Mouse (Mus musculus) ovary, postnatal 10 days (tissue): ENCODE measurements around the gene Esrrg.

Experiments
- DNase-seq: peaks from one replicate; pipeline ENCODE4 v3.0.0; 2022; ENCODE audit warnings: low spot score

Esrrg gene

GRCm38 (mm10) chr1:187608261-187608921 lies at the start of gene Esrrg:
Gene Esrrg (plus strand): TSS chr1:187608791.
- DNase-seq = no peak

DNA sequence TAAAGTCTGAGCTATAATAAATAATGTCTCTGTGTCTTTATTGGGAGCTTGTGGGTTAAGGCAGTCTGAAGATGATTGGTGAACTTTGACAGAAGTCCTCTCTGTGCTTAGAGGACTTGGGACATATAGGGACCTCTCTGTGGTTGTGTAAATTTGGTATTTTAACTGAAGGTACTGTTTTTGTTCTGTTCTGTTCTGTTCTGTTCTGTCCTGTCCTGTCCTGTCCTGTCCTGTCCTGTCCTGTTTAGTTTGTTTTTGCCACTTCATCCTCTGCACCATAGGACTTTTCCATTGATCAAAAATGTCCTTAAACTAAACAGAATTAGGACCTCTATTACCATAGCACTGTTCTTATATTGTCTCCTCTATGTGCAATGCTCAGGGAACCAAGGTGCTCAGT lies 24.6 kb upstream of the Esrrg start:
- no peak for DNase-seq

DNA sequence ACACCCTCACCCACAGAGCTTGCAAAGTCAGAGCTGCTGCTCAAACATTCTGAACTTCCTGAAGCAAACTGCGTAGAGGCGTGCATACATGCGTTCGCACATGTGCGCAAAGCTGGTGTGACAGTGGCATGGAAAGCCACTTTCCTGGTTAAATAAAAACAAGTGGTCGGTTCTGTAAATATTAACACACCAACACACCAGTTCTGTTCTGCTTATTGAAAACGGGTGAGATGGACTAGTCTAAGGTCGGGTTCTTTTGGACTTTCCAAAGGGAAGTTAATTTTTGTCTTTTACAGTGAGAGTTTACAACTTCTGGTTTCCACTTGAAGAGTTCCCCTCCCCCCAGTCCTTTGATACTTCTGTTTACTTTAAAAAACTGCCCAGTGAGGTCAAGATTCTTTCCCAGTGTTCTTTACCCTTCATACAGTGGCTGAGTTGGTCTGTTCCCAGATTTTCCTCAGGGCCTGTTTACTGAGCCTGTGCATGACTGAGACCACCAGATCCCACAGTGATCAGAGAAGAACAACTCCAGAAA lies 22.0 kb upstream of the Esrrg start:
- no peak for DNase-seq

GRCm38 (mm10) chr1:187602942-187603341 lies 5.6 kb upstream of the Esrrg start:
- no peak for DNase-seq

GRCm38 (mm10) chr1:187604063-187604484 lies 4.5 kb upstream of the Esrrg start:
- DNase-seq = no peak

- DNase-seq = no peak
These were observed 3.8 kb upstream of the Esrrg start for GRCm38 (mm10) chr1:187604691-187605310.

GRCm38 (mm10) chr1:187605391-187606270 lies 3.0 kb upstream of the Esrrg start:
- no peak for DNase-seq

GRCm38 (mm10) chr1:187606271-187607040 lies 2.1 kb upstream of the Esrrg start:
- no peak for DNase-seq

DNA sequence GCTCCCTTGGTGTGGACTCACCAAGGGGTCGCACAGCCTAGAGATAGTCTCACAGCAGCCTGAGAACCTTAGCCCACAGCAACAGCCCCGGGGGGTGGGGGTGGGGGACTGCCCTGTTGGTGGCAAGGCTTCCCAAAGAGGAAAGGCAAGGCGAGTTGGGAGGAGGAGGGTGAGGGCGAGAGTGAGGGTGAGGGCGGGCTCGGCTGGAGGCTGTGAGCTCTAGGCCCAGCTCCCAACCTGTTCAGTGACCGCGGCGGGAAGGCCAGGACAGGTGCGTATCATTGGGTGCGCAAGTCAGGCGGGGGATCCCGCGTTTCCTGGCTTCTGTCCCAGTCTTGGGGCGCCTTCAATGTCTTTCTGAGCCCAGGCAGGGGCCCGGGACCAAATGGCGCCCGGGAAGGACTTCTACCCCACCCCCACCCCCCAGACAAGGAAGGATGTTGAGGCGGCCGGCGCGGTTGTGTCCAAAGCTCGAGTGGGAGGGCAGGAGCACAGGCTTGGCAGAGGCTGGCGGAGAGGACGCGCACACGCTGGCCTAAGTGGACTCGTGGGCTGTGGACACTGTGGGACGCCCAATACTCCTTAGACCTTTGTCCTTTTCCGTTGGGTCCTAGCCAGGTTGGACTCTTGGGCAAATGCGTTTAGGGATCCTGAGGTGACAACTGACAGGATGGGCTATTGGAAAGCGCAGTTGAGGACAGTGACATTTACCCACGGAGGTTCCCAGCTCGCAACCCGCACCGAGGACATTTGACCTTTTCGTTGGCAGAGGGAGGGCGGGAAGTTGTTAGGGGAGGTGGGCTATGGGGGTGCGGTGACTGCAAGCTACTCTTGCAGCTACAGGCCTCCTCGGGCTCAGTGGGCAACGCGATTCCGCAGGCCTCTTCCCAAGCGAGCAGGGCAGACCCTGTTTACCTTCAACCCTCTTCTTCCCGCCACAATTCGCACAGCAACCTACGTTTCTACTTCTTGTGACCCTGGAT lies 1.2 kb upstream of the Esrrg start:
- no peak for DNase-seq

- DNase-seq = no peak
These were observed 646 bp downstream of the Esrrg start for GRCm38 (mm10) chr1:187609021-187609852.

- DNase-seq = no peak
These were observed 1.3 kb downstream of the Esrrg start for GRCm38 (mm10) chr1:187609853-187610230.

GRCm38 (mm10) chr1:187610336-187610948 lies 1.9 kb downstream of the Esrrg start:
- no peak for DNase-seq

DNA sequence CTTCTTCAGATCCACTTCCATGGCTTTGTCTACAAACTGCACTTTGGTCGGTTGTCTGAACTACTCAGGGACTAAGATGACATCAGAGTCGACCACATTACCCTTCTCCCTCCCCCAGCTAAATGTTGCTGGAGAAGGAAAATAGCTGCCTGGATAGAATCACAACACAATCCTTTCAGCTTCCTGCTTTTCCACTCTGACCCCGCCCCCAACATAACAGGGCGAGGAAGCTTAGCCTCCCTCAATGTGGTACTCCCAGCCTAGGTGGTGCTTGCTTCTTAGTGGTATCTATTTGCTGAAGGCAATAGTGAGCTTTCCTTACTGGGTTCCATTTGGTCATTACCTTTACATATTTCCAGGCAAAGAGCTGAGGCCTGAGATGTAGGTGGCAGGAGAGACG lies 3.3 kb downstream of the Esrrg start:
- DNase-seq = no peak

DNA sequence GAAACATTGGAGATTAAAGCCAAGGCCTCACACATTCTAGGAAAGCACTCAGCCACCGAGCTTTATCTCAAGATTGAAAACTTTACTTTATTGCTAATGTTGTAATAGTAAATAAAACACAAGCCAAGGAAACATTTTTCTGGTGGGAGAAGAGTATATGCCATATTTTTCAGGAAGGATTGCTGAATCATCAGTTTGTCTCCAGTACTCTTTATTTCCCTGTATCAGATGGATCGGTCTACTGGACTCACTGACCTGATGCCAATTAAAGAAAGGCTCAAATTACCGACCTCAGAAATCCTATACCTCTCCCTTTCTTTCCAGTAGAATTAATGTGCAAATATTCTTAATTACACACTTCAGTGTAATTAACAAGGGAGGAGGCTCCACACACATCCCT lies 4.7 kb downstream of the Esrrg start:
- DNase-seq = no peak

- no peak for DNase-seq
These were observed 15.4 kb downstream of the Esrrg start for GRCm38 (mm10) chr1:187623981-187624380.

DNA sequence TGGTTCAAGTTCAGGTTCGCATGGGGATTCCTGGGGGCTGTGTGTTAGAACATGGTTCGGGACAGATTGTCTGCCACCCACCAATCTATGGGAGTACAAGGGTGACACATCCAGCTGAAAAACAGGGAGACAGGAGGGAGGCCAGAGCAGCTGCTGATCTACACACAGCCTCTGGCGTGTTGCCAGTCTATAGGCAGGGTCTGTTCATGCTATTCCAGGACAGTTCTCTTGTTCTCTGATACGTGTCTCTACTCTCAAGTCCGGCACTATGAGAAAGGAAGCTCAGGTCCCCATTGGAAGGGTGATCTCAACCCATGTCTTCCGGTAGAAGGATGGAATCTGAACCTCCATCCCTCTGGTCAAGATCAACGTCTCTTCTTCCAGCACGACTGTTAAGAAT lies 21.8 kb downstream of the Esrrg start:
- DNase-seq = no peak

DNA sequence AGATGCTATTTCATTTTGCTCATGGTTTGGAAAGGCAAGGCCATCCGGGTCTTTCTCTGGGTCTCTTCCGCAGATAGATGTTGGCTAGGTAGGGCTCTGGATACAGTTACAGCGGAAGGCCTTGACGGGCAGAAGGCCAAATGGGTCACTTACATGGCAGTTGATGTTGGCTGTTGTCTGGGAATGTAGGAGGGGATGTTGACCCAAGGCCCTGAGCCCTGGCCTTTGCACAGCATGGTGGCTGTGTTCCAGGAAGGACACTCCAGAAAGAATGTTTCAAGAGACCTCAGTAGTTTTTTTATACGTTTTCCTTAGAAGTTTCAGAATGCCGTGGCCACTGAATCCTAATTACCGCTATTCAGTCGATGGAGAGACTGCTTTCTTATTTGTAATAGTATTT lies 22.9 kb downstream of the Esrrg start:
- no peak for DNase-seq

DNA sequence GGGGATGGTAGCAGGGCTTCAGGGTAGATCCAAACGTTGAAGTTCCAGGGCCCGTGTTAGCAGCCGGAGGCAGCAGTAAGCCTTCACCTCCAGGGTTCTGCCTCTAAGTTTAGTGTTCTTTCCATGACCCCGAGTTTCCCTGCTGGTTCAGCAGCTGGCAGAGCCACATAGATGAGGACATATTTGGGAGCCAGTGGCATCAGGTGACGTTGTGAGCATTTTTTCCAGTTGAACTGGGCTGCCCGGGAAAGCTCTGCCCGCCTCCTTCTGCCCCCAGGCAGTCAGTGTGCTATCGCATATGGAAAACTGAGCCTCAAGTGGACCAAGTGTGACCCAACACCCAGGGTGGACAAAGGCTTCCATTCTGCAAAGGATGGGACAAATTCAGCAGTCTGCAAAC lies 36.7 kb downstream of the Esrrg start:
- no peak for DNase-seq

- DNase-seq = no peak
These were observed 40.0 kb downstream of the Esrrg start for GRCm38 (mm10) chr1:187648551-187648950.
